Mouse (Mus musculus): Measurements from ENCODE around the gene Atp6ap1l. TPM values are rescaled to one million over a fixed set of nuclear protein-coding genes. Genes with fewer than 3 reads are reported as not detected.
A peak's percentile ranks its signal among the peaks of the same experiment; 100 is the strongest.

Gene Atp6ap1l
- polyA plus RNA-seq, 1 experiment from 2014 or later: 0.11 TPM

GRCm38 (mm10) chr13:90896821-90897220, 8.3 kb downstream of the Atp6ap1l start:
- Histone ChIP-seq H3K36me3 (ENCODE audit: control insufficient read depth, insufficient read depth, low read length) (no peaks in the 10 kb centered on the region), H3K9ac (ENCODE audit: low read length) (no peak overlapping the region), H3K4me2 (replicated peaks; ENCODE audit: low read depth) (no peak overlapping the region), H3K4me1 (replicated peaks; ENCODE audit: control insufficient read depth, insufficient read depth) (no peaks in the 10 kb centered on the region), H3K27ac (replicated peaks) (no peak overlapping the region), H3K4me3 (ENCODE audit: low read depth, low read length) (no peak overlapping the region), H3K9me3 (ENCODE audit: control insufficient read depth, low read length) (no peaks in the 10 kb centered on the region), H3K27me3 (ENCODE audit: control insufficient read depth, insufficient read depth, low read length) (no peaks in the 10 kb centered on the region)
- DNase-seq (ENCODE audit: low spot score): no peak
- ATAC-seq (ENCODE audit: low FRiP score, low TSS enrichment): no peak
- 83% methylated on average over 12 of the region's 12 CpGs for WGBS
- no peak for TF ChIP-seq CTCF (IDR thresholded peaks at IDR 0.05; ENCODE audit: low read depth)
- TF ChIP-seq EP300 (optimal IDR thresholded peaks at IDR 0.05): no peak

- no peak overlapping the region for H3K4me3 ChIP-seq (ENCODE audit: low read depth, low read length)
- no peak for TF ChIP-seq EP300 (optimal IDR thresholded peaks at IDR 0.05)
- no peak for TF ChIP-seq CTCF (IDR thresholded peaks at IDR 0.05; ENCODE audit: low read depth)
- DNase-seq (ENCODE audit: low spot score) (no peak), ATAC-seq (ENCODE audit: low FRiP score, low TSS enrichment) (no peak)
- H3K9me3 ChIP-seq (ENCODE audit: control insufficient read depth, low read length): no peaks in the 10 kb centered on the region
- H3K4me2 ChIP-seq (replicated peaks; ENCODE audit: low read depth): no peak overlapping the region
- no peaks in the 10 kb centered on the region for H3K27me3 ChIP-seq (ENCODE audit: control insufficient read depth, insufficient read depth, low read length)
- H3K4me1 ChIP-seq (replicated peaks; ENCODE audit: control insufficient read depth, insufficient read depth): no peaks in the 10 kb centered on the region
- no peak overlapping the region for H3K27ac ChIP-seq (replicated peaks)
- WGBS: 64% methylated on average over 2 of the region's 2 CpGs
- H3K9ac ChIP-seq (ENCODE audit: low read length): no peak overlapping the region
- H3K36me3 ChIP-seq (ENCODE audit: control insufficient read depth, insufficient read depth, low read length): no peaks in the 10 kb centered on the region
Measured at GRCm38 (mm10) chr13:90896098-90896497, 9.1 kb downstream of the Atp6ap1l start.

GRCm38 (mm10) chr13:90894819-90895218, 10.3 kb downstream of the Atp6ap1l start:
- TF ChIP-seq EP300 (optimal IDR thresholded peaks at IDR 0.05): no peak
- no peak for TF ChIP-seq CTCF (IDR thresholded peaks at IDR 0.05; ENCODE audit: low read depth)
- DNase-seq (ENCODE audit: low spot score) (no peak), ATAC-seq (ENCODE audit: low FRiP score, low TSS enrichment) (no peak)
- no peaks in the 10 kb centered on the region for H3K36me3 ChIP-seq (ENCODE audit: control insufficient read depth, insufficient read depth, low read length)
- no peak overlapping the region for H3K4me2 ChIP-seq (replicated peaks; ENCODE audit: low read depth)
- H3K9ac ChIP-seq (ENCODE audit: low read length): no peak overlapping the region
- WGBS: 86% methylated on average over 4 of the region's 4 CpGs
- no peaks in the 10 kb centered on the region for H3K9me3 ChIP-seq (ENCODE audit: control insufficient read depth, low read length)
- H3K4me3 ChIP-seq (ENCODE audit: low read depth, low read length): no peak overlapping the region
- H3K4me1 ChIP-seq (replicated peaks; ENCODE audit: control insufficient read depth, insufficient read depth): no peaks in the 10 kb centered on the region
- no peaks in the 10 kb centered on the region for H3K27me3 ChIP-seq (ENCODE audit: control insufficient read depth, insufficient read depth, low read length)
- no peak overlapping the region for H3K27ac ChIP-seq (replicated peaks)

- Histone ChIP-seq H3K4me3 (ENCODE audit: low read depth, low read length) (no peak overlapping the region), H3K36me3 (ENCODE audit: control insufficient read depth, insufficient read depth, low read length) (no peaks in the 10 kb centered on the region), H3K27me3 (ENCODE audit: control insufficient read depth, insufficient read depth, low read length) (no peaks in the 10 kb centered on the region), H3K27ac (replicated peaks) (no peak overlapping the region), H3K9me3 (ENCODE audit: control insufficient read depth, low read length) (no peaks in the 10 kb centered on the region), H3K4me1 (replicated peaks; ENCODE audit: control insufficient read depth, insufficient read depth) (peaks cover 2% of the 10 kb centered on the region; the same call in 1 of the 2 replicates), H3K4me2 (replicated peaks; ENCODE audit: low read depth) (no peak overlapping the region), H3K9ac (ENCODE audit: low read length) (no peak overlapping the region)
- DNase-seq (ENCODE audit: low spot score) (no peak), ATAC-seq (ENCODE audit: low FRiP score, low TSS enrichment) (no peak)
- no peak for TF ChIP-seq CTCF (IDR thresholded peaks at IDR 0.05; ENCODE audit: low read depth)
- TF ChIP-seq EP300 (optimal IDR thresholded peaks at IDR 0.05): no peak
- WGBS: 83% methylated on average over 5 of the region's 5 CpGs
Measured at GRCm38 (mm10) chr13:90890111-90890510, 15.0 kb downstream of the Atp6ap1l start.

GRCm38 (mm10) chr13:90886568-90886983, 18.6 kb downstream of the Atp6ap1l start:
- Histone ChIP-seq H3K9me3 (ENCODE audit: control insufficient read depth, low read length) (no peaks in the 10 kb centered on the region), H3K4me3 (ENCODE audit: low read depth, low read length) (peak overlapping the region; percentile 36), H3K4me2 (replicated peaks; ENCODE audit: low read depth) (peak overlapping the region; percentile 64), H3K27ac (replicated peaks) (no peak overlapping the region), H3K27me3 (ENCODE audit: control insufficient read depth, insufficient read depth, low read length) (no peaks in the 10 kb centered on the region), H3K9ac (ENCODE audit: low read length) (no peak overlapping the region), H3K36me3 (ENCODE audit: control insufficient read depth, insufficient read depth, low read length) (no peaks in the 10 kb centered on the region), H3K4me1 (replicated peaks; ENCODE audit: control insufficient read depth, insufficient read depth) (peaks cover 2% of the 10 kb centered on the region; the same call in 1 of the 2 replicates)
- TF ChIP-seq CTCF (IDR thresholded peaks at IDR 0.05; ENCODE audit: low read depth): peak; percentile 82
- no peak for TF ChIP-seq EP300 (optimal IDR thresholded peaks at IDR 0.05)
- DNase-seq (ENCODE audit: low spot score) (peak; percentile 76), ATAC-seq (ENCODE audit: low FRiP score, low TSS enrichment) (peak; percentile 40; the same call in 1 of the 2 replicates)
- under 1% methylated on average over 18 of the region's 18 CpGs for WGBS

- no peak overlapping the region for H3K9ac ChIP-seq (ENCODE audit: low read length)
- no peak overlapping the region for H3K27ac ChIP-seq (replicated peaks)
- peaks cover 2% of the 10 kb centered on the region; the same call in 1 of the 2 replicates for H3K4me1 ChIP-seq (replicated peaks; ENCODE audit: control insufficient read depth, insufficient read depth)
- DNase-seq (ENCODE audit: low spot score) (no peak), ATAC-seq (ENCODE audit: low FRiP score, low TSS enrichment) (peak; percentile 42; the same call in 1 of the 2 replicates)
- no peaks in the 10 kb centered on the region for H3K36me3 ChIP-seq (ENCODE audit: control insufficient read depth, insufficient read depth, low read length)
- no peaks in the 10 kb centered on the region for H3K9me3 ChIP-seq (ENCODE audit: control insufficient read depth, low read length)
- WGBS: 29% methylated on average over 13 of the region's 13 CpGs
- H3K4me2 ChIP-seq (replicated peaks; ENCODE audit: low read depth): peak overlapping the region; percentile 64
- no peak for TF ChIP-seq CTCF (IDR thresholded peaks at IDR 0.05; ENCODE audit: low read depth)
- TF ChIP-seq EP300 (optimal IDR thresholded peaks at IDR 0.05): no peak
- peak overlapping the region; percentile 36 for H3K4me3 ChIP-seq (ENCODE audit: low read depth, low read length)
- H3K27me3 ChIP-seq (ENCODE audit: control insufficient read depth, insufficient read depth, low read length): no peaks in the 10 kb centered on the region
Measured at GRCm38 (mm10) chr13:90885856-90886532, 19.2 kb downstream of the Atp6ap1l start.
